Mouse (Mus musculus): ENCODE measurements at regions not wholly inside any gene's neighbourhood (a gene's known extent, or its start where the extent isn't known, plus 50 kb on each side); places are given as distances from the start of the nearest gene placed in this dataset.

GRCm38 (mm10) chr12:68554943-68555627 is 603.9 kb downstream of the Rps29 start:
- DNase-seq (ENCODE audit: low spot score in 2 of 2), result no peak

- DNase-seq (ENCODE audit: low spot score in 2 of 2), result no peak
Measured at GRCm38 (mm10) chr12:68554292-68554691, 604.7 kb downstream of the Rps29 start.

GRCm38 (mm10) chr12:68541811-68542210 is 617.2 kb downstream of the Rps29 start:
- no peak for DNase-seq (ENCODE audit: low spot score in 2 of 2)

DNA sequence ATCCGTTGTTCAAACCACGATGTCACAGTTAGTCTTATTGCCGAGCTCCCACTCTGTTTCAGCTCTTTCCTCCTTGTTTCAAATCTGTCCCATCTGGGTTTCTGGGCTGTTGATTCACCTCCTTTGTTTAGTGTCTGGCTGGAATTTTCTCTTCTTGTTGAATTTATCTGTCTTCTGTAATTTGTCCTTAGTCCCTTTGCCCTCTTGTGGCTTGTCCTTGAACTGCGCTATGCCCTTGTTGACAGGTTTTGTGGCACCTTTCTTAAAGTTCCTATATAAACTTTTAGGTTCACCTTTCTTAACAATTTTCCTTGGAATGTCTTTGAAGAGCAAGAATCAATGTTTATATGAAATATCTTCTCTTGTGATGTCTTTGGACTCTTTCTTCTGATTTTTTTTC is 658.2 kb downstream of the Rps29 start:
- no peak for DNase-seq (ENCODE audit: low spot score in 2 of 2)

DNA sequence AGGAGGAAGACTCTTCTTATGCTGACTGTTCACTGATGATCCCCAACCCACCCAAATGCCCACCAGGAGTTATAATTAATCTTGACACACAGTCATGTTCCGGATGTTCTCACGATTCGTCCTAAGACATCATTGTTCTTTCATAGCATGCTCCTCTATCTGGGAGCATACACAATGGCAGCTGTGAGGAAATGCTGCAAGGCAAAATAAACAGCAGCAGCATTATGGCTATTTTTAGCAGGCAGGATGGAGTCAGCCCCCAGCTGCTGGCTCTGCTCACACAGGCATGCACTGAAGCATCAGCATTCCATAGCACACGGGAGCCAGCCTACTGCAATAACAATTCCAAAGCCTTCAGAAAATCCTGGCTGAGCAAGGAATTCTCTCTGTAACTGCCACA is 696.0 kb downstream of the Rps29 start:
- peak; percentile 13 to 20 for DNase-seq (ENCODE audit: low spot score in 2 of 2)

GRCm38 (mm10) chr12:68458196-68458595 is 700.8 kb downstream of the Rps29 start:
- DNase-seq (ENCODE audit: low spot score in 2 of 2), result no peak

DNA sequence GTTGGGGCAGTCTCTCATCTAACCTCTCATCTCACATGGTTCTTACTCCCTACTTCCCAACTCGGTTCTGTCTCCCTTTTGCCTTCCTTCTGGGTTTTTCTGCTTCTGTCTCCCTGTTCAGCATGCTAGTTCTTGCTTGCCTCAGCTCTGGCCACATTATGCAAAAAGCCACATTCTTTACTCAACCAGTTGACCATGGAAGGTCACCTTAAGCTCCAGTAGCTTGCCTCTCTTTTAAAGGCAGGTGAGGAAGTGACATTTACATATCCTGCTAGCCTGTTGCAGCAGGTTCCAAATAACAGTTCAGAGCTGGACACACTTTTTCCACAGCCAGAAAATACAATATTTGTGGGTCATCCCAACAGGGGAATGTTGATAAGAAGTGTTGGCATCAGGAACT is 732.4 kb downstream of the Rps29 start:
- DNase-seq (ENCODE audit: low spot score in 2 of 2), result no peak

GRCm38 (mm10) chr12:68425006-68425405 is 734.0 kb downstream of the Rps29 start:
- DNase-seq (ENCODE audit: low spot score in 2 of 2), result no peak
